Mouse (Mus musculus): ENCODE measurements around the gene Defb21.

Defb21 gene

DNA sequence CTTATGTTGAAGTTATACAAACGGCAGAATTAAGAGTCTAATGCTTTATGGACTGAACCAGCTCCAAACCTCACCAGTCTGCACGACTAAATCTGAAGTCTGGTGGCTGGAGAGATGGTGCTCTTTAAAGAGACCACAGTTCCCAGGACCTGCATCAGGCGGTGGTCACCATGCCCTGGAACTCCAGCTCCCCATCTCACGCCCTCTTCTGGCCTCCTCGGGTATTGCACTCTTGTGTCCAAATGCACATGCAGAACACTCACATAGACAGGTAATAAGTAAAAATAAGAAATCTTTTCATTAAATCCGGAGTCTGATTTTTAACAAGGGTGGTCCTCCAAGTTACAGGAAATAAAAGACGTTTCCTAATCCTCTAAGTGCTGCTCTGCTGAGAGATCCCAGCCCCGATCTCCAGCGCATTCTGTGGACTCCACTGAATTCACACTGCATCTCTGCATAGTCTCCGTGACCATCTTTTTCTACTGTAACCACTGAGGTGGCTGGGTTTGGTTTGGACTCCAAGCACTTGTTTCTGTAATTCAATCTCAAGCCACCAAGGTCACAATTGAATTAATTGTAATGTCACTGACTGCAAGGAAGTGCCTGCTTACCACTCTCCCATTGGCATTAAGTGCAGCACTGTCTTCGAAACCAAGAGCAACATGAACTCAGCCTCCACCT lies at the start of gene Defb21:
TSS of gene Defb21 (plus strand) at position 631 of the 681 bp plus-strand sequence.
- no peak for DNase-seq

DNA sequence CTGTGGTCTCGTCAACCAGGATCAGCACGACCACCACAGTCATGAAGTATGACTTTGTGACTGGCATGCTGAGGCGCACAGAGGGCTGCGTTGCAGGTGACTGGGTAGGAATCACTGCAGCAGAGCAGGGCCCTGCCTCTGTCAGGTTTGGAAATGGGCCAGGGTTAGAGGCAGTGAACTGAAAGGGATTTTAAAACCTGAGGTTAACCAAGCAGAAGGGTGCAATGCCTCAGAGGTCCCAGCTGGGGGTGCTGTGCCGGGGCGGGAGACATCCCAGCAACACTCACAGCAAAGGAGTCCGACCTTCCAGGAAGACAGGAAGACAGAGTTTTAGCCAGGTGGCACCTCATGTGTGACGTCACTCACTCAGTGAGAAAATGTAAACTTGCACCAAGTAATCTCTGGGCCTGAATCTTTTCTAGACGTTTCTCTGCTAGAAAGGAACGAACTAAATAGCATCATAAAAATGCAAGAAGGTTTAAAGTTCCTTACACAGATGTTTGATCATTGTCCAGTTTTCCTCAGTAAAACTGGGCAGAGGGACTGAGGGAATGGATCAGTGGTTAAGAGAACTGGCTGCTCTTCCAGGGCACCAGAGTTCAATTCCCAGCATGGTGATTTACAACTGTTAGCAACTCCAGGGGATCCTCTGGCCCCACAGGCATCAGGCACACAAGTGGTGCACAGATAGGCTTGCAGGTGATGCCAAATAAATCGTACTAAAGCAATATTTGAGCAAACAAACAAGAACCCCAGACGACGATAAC lies 32.4 kb upstream of the Defb21 start, which contains the start of gene Defb29:
TSS of gene Defb29 (minus strand) at position 155 of the 767 bp plus-strand sequence.
- no peak for DNase-seq

DNA sequence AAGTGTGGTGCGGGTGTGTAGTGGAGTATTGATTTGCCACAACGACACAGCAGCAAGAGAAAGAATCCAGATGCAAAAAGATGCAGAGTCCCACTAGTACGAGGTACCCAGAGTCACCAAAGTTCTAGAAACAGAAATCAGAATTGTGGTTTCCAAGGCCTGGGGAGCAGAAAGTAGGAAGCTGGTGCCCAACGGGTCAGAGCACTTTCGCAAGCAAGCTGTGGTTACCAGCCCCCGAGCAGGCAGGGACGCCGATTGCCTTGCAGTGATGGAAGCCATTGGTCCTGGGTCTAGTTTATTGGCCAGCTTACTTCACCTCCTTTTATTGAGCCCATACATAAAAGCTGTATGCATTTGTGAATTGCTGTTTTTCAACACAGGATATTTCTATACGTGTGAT lies 30.6 kb upstream of the Defb21 start:
- peak; percentile 4 for DNase-seq

DNA sequence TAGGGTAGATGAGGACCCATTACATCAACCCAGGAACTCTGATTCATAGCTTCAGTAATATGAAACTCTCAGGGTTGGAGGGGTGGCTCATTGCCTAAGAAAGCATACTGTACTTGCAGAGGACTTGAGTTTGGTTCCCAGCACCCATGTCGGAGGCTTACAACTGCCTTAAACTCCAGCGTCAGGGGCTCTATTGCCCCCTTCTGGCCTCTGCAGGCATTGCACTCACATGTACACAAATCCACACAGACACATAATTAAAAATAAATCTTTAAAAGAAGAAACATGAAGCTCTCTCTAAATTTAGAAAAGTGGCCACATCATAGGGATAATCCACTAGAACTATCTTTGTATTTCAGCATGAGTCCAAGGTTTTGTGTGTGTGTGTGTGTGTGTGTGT lies 29.6 kb upstream of the Defb21 start:
- no peak for DNase-seq

DNA sequence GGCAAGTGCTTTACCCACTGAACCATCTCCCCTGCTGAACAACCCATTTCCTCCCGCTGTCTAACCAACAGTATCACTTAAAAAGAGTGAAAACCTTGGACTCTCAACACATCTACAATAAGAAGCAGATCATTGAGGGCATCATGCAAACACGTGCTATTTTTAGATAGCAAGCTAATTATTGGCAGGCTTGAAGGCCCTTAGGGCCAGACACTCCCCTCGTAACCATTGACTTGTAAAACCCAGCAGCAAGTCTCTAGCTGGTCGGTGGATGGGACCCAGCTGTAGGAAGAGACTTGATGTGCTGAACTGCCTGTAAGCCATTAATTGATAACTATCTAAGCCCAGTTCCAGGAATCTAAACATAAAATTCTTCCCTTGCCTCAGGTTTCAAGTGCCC lies 29.1 kb upstream of the Defb21 start:
- peak; percentile 3 for DNase-seq

DNA sequence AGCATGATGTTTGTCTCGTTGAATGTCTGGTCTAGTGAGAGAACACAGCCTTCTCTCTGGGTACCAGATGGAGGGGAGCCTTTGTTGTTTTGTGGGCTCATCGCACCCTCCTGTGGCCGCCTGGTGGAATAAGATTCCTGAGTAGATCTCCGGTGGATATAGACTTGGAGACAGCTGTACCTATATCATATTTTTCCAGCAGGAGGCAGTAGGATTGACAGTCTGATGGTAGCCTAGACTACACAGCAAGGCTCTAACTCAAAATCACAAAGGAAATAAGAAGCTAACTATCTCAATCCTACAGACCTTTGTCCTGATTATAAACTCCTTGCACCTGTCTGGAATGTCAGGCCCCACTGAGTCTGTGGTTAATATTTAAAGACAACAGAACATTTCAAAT lies 27.9 kb upstream of the Defb21 start:
- peak; percentile 27 for DNase-seq

DNA sequence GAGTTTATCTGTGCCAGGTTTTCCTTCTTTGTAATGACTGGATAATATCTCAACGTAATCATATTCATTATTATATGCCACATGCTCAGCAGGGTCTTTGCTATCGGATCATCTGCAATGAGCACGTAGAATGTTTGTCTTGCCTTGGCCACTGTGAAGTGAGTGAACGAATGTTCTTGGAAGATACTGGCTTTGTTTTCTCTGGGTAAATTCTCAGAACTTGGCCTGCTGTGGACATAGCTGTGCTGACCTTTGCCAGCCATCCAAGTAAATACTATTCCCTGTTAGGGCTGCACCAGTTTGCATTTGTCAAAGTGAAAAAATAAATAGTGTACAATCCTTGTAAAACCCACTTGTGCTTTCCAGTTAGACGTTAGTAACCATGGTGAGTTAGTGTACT lies 24.4 kb upstream of the Defb21 start:
- no peak for DNase-seq

DNA sequence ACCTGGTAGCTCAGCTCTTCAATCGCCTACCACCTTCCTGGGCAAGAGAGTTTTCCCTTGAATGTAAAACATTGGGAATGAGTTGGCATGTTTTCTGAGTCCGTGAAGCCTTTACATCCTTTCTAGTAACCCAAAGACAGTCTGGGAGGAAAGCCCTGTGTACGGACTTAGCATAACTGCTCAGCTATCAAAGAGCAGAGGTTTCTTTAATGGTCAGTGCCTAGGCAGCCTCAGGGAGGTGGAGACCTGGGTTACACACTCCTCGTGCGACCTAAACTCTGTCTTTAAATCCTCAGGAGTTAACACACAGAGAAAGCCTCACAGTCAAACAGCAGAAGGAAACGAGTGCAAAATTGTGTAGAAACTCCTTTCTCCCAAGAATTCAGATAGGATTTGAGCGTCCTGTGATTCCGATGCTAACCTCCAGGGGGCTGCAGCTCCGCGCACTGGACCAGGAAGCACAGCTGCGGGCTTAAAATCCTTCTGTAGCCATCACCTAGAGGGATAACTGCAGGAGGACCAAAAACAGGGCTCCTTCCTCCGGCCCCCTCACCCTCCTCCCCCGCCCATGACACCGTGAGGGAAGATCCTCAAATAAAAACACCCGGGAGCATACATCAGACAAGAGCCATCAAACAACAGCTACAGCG lies 18.6 kb upstream of the Defb21 start:
- DNase-seq: peak; percentile 50

DNA sequence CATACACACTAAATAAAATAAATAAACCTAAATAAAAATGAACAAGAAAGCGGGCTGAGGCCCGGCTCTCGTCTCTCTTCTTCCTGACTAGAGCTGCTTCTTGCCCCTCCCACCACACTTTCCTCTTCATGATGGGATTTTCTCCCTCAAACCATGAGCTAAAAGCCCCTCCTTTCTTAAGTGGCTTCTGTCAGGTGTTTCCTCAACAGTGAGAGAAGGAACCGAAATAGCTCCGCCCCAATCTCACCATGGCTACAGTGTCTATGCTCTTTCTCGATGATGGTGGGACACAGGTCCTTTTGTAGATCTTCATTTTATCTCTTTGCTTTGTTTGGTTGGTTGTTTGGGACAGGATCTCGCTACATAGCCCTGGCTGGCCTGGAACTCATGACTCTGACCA lies 15.9 kb upstream of the Defb21 start:
- DNase-seq: no peak

DNA sequence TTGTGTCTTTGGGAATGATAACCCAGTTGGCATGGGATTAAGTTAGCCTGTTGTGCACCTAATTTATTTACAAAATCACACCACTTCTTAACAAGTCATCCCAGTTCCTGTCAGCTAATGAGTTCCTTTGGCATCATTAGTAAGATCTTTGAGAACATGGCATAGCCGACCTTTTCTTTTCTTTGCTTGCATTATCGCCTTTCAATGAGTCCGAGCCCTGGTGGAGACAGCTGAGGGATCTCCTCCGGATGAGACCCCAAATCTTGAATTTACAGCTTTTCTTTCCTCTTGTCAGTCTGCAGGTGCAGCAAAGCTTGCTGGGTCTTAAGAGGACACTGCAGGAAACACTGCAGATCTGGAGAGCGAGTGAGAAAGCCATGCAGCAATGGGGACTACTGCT lies 3.5 kb upstream of the Defb21 start, which contains the start of gene Gm17416:
TSS of gene Gm17416 (plus strand) at position 301 of the 400 bp plus-strand sequence.
- no peak for DNase-seq

DNA sequence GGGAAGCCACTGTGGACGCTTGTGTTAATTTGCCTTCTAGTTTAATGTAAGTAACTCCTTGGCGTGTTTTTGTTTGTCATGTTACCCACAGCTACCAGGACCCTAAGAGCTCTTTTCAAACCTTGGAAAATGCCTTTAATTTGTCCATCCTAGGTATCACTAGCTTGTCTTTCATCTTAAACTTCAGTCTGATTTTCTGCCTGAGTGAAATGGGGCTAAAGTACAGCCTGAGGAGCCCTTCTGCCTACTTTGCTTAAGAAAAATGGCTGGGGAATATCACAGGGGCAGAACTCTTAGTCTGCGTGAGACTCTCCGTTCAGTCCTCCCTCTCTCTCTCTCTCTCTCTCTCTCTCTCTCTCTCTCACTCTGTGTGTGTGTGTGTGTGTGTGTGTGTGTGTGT lies 2.7 kb upstream of the Defb21 start:
- DNase-seq: no peak

DNA sequence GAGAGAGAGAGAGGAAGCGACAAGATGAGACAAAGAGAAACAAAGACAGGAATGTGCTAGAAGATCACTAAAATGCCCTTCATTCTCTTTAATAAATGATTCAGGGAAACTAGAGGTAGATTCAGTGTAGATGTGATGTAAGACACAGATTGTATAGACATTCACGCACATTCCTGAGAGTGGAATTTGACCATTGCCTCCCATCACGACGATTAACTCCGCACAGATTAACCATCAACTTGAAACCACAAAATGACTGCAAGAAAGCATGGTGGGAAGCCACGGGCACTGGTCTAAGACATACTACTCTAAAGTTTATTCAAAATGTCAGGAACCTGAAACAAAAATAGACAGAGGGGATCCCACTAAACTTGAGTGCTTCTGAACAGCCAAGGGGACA lies 2.2 kb upstream of the Defb21 start:
- no peak for DNase-seq

DNA sequence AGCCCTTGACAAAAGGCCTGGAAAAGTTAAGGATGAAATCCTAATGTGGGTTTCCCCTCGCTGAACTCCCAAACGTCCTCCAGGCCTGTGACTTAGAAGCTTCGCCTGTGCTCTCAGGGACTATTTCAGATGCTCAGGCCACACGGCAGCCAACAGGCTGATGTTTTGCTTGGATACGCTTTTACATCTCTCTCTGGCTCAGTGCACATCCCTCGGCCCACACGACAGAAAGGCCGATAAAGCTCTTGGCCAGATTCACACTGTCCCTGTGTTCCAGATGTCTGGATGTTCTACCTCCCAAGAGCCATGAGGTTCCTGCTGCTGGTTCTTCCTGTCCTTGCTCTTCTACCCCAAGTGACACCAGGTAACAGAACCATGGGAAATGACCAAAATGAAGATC lies 940 bp downstream of the Defb21 start:
- no peak for DNase-seq

DNA sequence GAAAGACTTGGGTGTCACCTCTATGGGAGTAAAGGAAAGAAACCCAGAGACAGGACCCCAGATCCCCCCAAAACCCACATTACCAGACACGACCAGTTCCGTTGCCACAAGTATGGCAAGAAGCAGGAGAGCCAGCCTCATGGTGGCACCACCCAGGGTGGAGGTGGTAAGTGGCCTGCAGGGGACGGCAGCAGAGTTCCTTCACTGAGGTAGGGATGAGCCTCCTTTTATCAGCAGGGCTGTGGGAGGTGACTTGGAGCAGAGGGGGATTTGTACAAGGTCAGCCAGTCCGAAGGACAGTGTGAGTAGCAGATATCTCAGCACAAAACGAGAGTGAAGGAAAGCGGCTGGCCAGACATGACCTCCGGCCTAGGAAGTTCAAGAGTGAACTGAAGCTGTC lies 7.6 kb downstream of the Defb21 start, which contains the start of gene Defb19:
TSS of gene Defb19 (minus strand) at position 206 of the 400 bp plus-strand sequence.
- no peak for DNase-seq

DNA sequence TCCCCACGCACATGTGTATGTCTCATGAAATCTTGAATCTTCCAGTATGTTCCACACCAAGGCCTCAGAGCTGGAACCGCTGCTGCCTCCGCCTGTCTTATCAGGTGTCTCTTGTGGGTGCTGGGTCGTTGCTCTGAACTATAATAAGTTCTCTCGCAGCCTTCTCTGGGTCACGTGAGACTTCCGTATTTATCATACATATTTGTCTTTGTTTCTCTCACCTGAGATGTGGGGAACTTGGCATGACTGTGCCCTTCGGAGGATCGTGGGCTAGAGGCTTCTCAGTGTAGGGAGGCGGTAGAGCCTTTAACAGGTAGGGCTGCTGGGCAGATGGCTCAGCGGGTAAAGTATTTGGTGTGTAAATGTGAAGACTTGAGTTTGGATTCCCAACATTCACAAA lies 8.1 kb downstream of the Defb21 start:
- no peak for DNase-seq

DNA sequence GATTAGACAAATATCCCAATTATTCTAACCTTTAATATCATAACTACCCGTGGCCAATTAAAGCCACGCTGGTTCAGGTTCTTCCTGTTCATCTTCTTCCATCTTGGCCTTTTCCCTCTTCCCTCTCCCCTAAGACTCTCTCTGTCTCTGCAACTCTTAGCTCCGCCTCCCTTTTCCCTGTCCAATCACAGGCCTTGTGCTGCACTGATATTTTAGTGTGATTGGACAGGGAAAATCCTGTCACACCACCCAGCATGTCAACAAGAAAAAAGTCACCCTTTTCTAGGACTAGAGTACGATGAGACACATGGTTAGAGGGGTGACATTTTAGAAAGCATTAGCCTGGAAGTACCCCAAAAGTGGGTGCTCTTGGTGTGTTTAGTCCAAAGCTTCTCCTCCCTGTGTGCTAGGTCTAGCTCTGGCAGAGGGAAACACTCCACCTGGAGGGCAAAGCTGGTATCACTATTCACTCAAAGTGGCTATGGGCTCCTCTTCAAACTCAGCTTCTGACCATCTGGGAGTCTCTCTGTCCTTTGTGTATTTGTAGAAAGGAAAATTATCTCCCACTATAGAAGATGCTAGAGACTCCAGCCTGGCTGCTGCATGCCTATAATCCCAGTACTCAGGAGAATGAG lies 14.5 kb downstream of the Defb21 start:
- peak; percentile 13 for DNase-seq

DNA sequence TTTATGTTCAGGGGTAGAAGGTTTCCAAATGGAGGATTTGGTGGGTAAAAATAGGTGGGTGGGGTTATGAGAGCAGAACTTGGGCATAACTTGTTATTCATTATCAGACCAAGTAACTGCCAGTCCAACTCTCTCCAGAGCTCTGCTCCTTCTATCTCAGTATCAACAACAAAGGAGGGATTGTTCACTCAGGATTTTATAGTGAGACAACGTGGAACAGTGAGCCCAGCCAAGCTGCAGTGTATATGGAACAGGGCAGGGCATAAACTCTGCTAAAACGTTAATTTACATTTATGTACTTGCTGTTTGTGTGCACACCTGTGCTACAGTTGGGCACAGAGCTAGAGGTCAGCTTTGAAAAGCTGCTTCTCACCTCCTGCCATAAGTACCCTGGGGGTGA lies 15.9 kb downstream of the Defb21 start:
- DNase-seq: no peak

DNA sequence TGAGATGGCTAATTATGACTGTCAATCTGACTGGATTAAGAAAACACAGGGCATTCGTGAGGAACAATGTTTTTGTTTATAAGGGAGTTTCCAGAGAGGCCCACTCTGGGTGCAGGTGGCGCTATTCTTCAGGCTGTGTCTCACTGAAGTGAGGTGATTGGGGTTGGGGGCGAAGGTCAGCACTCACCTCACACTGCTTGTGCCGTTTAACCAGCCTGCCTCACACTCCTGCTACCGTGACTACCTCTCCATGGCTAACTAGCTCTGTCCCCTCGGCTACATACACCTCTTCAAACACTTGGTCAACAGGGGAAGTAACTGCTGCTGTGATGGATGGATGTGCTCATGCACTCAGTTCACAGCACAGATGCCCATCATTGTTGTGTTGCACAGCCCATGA lies 16.5 kb downstream of the Defb21 start:
- no peak for DNase-seq

DNA sequence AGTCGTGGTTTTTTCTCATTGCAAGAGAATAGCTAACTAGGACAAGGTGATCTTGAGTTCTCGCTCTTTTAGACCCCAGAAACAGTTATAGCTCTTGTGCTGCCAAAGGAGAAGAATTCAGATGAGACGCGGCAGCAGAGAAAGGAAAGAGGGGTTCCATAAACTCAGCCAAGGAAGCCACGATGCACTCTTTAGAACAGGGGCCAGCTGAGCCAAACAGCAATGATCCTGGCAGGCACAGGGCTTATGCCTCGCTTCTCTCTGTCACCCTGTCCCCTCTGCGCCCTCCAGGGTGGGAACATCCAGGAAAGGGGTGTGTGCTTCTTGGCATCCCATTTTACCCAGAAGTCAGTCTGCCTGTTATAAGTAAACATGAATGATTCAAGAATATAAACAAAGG lies 26.8 kb downstream of the Defb21 start, which contains the start of gene Defb45:
TSS of gene Defb45 (minus strand) at position 101 of the 400 bp plus-strand sequence.
- no peak for DNase-seq

DNA sequence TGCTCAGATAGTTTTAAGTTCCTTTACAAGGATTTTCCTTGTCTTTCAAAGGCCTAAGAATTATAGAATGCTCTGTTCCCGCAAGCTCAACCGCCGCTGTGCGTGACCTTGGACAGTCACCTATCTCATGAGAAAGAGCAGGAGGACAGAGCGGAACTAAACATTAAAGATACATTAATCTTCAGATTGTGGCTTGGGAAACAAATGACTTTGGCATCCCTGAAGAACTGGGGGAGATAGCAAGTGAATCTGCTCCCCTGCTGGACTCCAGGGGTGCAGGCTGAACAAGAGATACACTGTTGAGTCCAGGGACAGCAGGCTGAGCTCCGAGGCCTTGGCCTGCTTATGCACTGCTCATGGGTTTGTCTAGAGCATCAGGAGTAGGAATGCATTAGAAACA lies 27.5 kb downstream of the Defb21 start:
- DNase-seq: no peak

DNA sequence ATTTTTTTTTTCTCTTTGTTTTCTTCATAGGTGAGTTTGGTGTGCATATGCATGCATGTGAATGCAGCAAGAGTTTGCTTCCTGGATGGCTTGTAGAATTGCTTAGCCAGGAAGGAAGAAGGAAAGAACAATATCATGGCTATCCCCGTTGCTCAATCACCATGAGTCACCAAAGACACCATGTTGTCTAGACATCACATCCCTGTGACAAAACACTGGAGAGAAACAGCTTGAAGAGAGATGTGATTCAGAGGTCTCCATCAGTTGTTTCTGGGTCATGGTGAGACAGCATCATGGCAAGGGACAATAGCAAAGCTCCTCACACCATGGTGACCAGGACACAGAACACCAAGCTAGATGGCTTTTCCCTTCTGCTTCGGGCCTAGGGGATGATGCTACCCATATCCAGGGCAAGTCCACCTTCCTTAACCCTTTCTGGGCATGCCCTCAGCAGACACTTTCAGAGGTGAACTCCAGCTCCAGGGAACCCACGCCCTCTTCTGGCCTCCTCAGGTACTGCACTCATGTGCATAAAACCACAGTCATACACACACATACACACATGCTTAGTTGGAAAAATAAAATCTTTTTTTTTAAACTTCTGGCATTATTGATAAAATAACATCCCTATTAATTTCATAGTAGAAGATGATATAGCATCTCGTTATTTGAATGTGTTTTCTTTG lies 28.9 kb downstream of the Defb21 start:
- DNase-seq: no peak

DNA sequence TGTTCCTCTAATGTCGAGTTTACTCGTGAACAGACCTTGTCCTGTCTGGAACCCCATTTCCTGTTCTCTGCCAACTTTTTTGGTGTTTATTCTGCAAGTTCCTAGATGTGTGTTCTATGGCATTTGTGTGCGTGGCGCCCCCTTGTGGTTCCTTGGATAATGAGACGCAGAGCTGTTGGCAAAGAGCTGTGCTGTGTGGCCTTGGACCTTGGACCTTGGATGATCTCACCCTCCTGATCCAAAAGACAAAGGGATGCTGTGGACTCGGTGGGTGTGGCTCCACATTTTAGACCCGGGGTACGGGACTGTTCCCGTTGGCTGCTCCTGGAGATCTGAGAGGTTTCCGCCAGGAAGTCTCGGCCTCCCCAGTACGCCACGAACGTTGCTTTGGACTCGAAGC lies 31.5 kb downstream of the Defb21 start, which contains the start of gene Defb36:
TSS of gene Defb36 (plus strand) at position 271 of the 400 bp plus-strand sequence.
- peak; percentile 49 for DNase-seq
